Mouse (Mus musculus): ENCODE measurements around the gene Smim1. TPM values are rescaled to one million over a fixed set of nuclear protein-coding genes. Genes with fewer than 3 reads are reported as not detected.

The Smim1 gene
- polyA plus RNA-seq (2012; rRNA removed): 20.5 and 21.8 TPM in 2 replicates

GRCm38 (mm10) chr4:154025641-154026440, at the start of gene Smim1:
Gene Smim1, minus strand, starts transcription at chr4:154026230.

GRCm38 (mm10) chr4:154042577-154042976, 16.5 kb upstream of the Smim1 start, which contains the start of gene Ccdc27:
Gene Ccdc27, minus strand, starts transcription at chr4:154042677.

GRCm38 (mm10) chr4:154011646-154012089, 14.4 kb downstream of the Smim1 start, which contains the start of gene Lrrc47:
Gene Lrrc47, plus strand, starts transcription at chr4:154011731.

GRCm38 (mm10) chr4:153974431-153975291, 51.4 kb downstream of the Smim1 start, which contains the start of the genes Dffb and Cep104:
Gene Dffb, minus strand, starts transcription at chr4:153975126.
Gene Cep104, plus strand, starts transcription at chr4:153975194.

Other genes with a start within 250 kb of the Smim1 start
- gene A430005L14Rik, start 69.0 kb downstream of the Smim1 start, polyA plus RNA-seq (2012; rRNA removed): 48.3 and 54.3 TPM in 2 replicates
- 15.8 and 17.8 TPM in 2 replicates for gene Dffb, start 51.1 kb downstream of the Smim1 start, polyA plus RNA-seq (2012; rRNA removed)
- gene Cep104, start 51.0 kb downstream of the Smim1 start, polyA plus RNA-seq (2012; rRNA removed): 10.2 and 11.9 TPM in 2 replicates
- 51.3 and 56.2 TPM in 2 replicates for gene Lrrc47, start 14.5 kb downstream of the Smim1 start, polyA plus RNA-seq (2012; rRNA removed)
- not detected in 2 replicates for gene Ccdc27, start 16.4 kb upstream of the Smim1 start, polyA plus RNA-seq (2012; rRNA removed)
- 0.50 and 0.64 TPM in 2 replicates for gene Trp73, start 114.0 kb upstream of the Smim1 start, polyA plus RNA-seq (2012; rRNA removed)
- 24.9 and 27.2 TPM in 2 replicates for gene Wrap73, start 116.1 kb upstream of the Smim1 start, polyA plus RNA-seq (2012; rRNA removed)
- gene Tprgl, start 134.4 kb upstream of the Smim1 start, polyA plus RNA-seq (2012; rRNA removed): 246 and 269 TPM in 2 replicates
- 6.4 and 8.7 TPM in 2 replicates for gene Megf6, start 144.5 kb upstream of the Smim1 start, polyA plus RNA-seq (2012; rRNA removed)

Data from colon, adult 2 months (tissue).